Mouse (Mus musculus) MEL (cell line): ENCODE data around the gene Plekhm3. TPM values are rescaled to one million over a fixed set of nuclear protein-coding genes. Genes with fewer than 3 reads are reported as not detected.

Experiments used
- DNase-seq: peaks from one replicate; pipeline ENCODE4 v3.0.0; 2011; ENCODE audit warnings: low read depth, low spot score
- H3K27ac ChIP-seq: 2 replicates; pipeline ENCODE4 v1.5.1; 2012; ENCODE audit warnings: low read depth, mild to moderate bottlenecking, control low read depth, low read length, moderate library complexity; ENCODE audit not compliant: control insufficient read depth
- H3K27me3 ChIP-seq, 2 experiments: fragments of 150-350 bp in 1 of 2; sonication (generic) in 1 of 2; 2 replicates each; pipeline ENCODE4 v1.6.1; 2012; ENCODE audit warnings: low read length in 2 of 2, mild to moderate bottlenecking in 2 of 2, improper control_type of control experiment in 1 of 2, moderate library complexity in 1 of 2; ENCODE audit not compliant: insufficient read depth in 2 of 2, control insufficient read depth in 1 of 2
- H3K36me3 ChIP-seq, 2 experiments: 2 replicates each; pipeline ENCODE4 v1.6.1; 2012 to 2014; ENCODE audit warnings: low read length in 2 of 2, improper control_type of control experiment in 1 of 2, inconsistent platforms in 1 of 2, mild to moderate bottlenecking in 1 of 2; ENCODE audit not compliant: insufficient read depth in 2 of 2, control insufficient read depth in 1 of 2
- H3K4me1 ChIP-seq, 2 experiments: fragments of 150-350 bp in 1 of 2; sonication (generic) in 1 of 2; 2 replicates each; pipeline ENCODE4 v1.6.1; 2012; ENCODE audit warnings: low read length in 2 of 2, improper control_type of control experiment in 1 of 2, mild to moderate bottlenecking in 1 of 2; ENCODE audit not compliant: insufficient read depth in 2 of 2, control insufficient read depth in 1 of 2
- H3K4me3 ChIP-seq, 2 experiments: fragments of 150-350 bp in 1 of 2; sonication (generic) in 1 of 2; 2 replicates each; pipeline ENCODE4 v1.5.1; 2012; ENCODE audit warnings: low read depth in 2 of 2, low read length in 2 of 2, mild to moderate bottlenecking in 2 of 2, moderate library complexity in 2 of 2, control low read depth in 1 of 2, improper control_type of control experiment in 1 of 2; ENCODE audit not compliant: control insufficient read depth in 1 of 2, insufficient read depth in 1 of 2
- H3K79me2 ChIP-seq: 2 replicates; pipeline ENCODE4 v1.6.1; 2012; ENCODE audit warnings: mild to moderate bottlenecking, low read length, moderate library complexity; ENCODE audit not compliant: control insufficient read depth, poor library complexity, insufficient read depth
- H3K9ac ChIP-seq: 2 replicates; pipeline ENCODE4 v1.6.1; 2012; ENCODE audit warnings: low read depth, mild to moderate bottlenecking, control low read depth, low read length, moderate library complexity; ENCODE audit not compliant: control insufficient read depth, poor library complexity, severe bottlenecking
- H3K9me3 ChIP-seq: fragments of 150-350 bp; sonication (generic); replicated peaks from 2 replicates; pipeline ENCODE4 v1.6.1; 2012; ENCODE audit warnings: mild to moderate bottlenecking, low read length, improper control_type of control experiment, moderate library complexity; ENCODE audit not compliant: insufficient read depth
- E2F4 ChIP-seq: IDR thresholded peaks from 2 replicates; pipeline ENCODE4 v1.6.1; 2011; ENCODE audit warnings: low read depth, low read length, improper control_type of control experiment, borderline replicate concordance
- EP300 ChIP-seq, 2 experiments: IDR thresholded peaks; 2 replicates each; pipeline ENCODE4 v1.6.1; 2011; ENCODE audit warnings: improper control_type of control experiment in 2 of 2, low read length in 2 of 2, low read depth in 1 of 2, mild to moderate bottlenecking in 1 of 2
- GATA1 ChIP-seq: IDR thresholded peaks from 2 replicates; pipeline ENCODE4 v1.6.1; 2011; ENCODE audit warnings: low read depth, low read length, improper control_type of control experiment
- JUND ChIP-seq: IDR thresholded peaks from 2 replicates; pipeline ENCODE4 v1.6.1; 2011; ENCODE audit warnings: low read depth, mild to moderate bottlenecking, improper control_type of control experiment, low read length
- KAT2A ChIP-seq: conservative IDR thresholded peaks from 2 replicates; pipeline ENCODE4 v1.6.1; 2012; ENCODE audit warnings: low read depth, low read length, improper control_type of control experiment, inconsistent platforms
- MAX ChIP-seq: IDR thresholded peaks from 2 replicates; pipeline ENCODE4 v1.6.1; 2011; ENCODE audit warnings: low read length, improper control_type of control experiment
- MEF2A ChIP-seq: IDR thresholded peaks from 2 replicates; pipeline ENCODE4 v1.6.1; 2014; ENCODE audit warnings: low read depth, mild to moderate bottlenecking, inconsistent platforms, low read length, improper control_type of control experiment; ENCODE audit not compliant: poor library complexity, insufficient replicate concordance, severe bottlenecking; ENCODE audit errors: extremely low read depth
- NELFE ChIP-seq: IDR thresholded peaks from 2 replicates; pipeline ENCODE4 v1.6.1; 2011; ENCODE audit warnings: low read depth, low read length, improper control_type of control experiment
- POLR2A ChIP-seq, 2 experiments: IDR thresholded peaks; 2 replicates each; pipeline ENCODE4 v1.6.1; 2011 to 2012; ENCODE audit warnings: low read length in 2 of 2, mild to moderate bottlenecking in 2 of 2, control low read depth in 1 of 2, improper control_type of control experiment in 1 of 2, low read depth in 1 of 2, moderate library complexity in 1 of 2; ENCODE audit not compliant: control insufficient read depth in 1 of 2, insufficient read depth in 1 of 2, poor library complexity in 1 of 2
- POLR2AphosphoS5 ChIP-seq: IDR thresholded peaks from 2 replicates; pipeline ENCODE4 v1.6.1; 2012; ENCODE audit warnings: low read depth, borderline replicate concordance, mild to moderate bottlenecking, inconsistent platforms, low read length, moderate library complexity, mixed read lengths
- RCOR1 ChIP-seq: IDR thresholded peaks from 2 replicates; pipeline ENCODE4 v1.6.1; 2012; ENCODE audit warnings: low read depth, mild to moderate bottlenecking, inconsistent platforms, low read length, improper control_type of control experiment
- SIN3A ChIP-seq: IDR thresholded peaks from 2 replicates; pipeline ENCODE4 v1.6.1; 2012; ENCODE audit warnings: low read length, improper control_type of control experiment, inconsistent platforms
- TBP ChIP-seq: IDR thresholded peaks from 2 replicates; pipeline ENCODE4 v1.8.0; 2011; ENCODE audit warnings: low read depth, low read length, improper control_type of control experiment
- USF1 ChIP-seq: IDR thresholded peaks from 2 replicates; pipeline ENCODE4 v1.6.1; 2014; ENCODE audit warnings: low read depth, mild to moderate bottlenecking, inconsistent platforms, low read length, improper control_type of control experiment, moderate library complexity
- USF2 ChIP-seq, 2 experiments: IDR thresholded peaks; 2 replicates each; pipeline ENCODE4 v1.6.1; 2011 to 2012; ENCODE audit warnings: improper control_type of control experiment in 2 of 2, low read length in 2 of 2, borderline replicate concordance in 1 of 2, inconsistent platforms in 1 of 2, low read depth in 1 of 2, mild to moderate bottlenecking in 1 of 2; ENCODE audit not compliant: insufficient read depth in 1 of 2
- ZC3H11A ChIP-seq: IDR thresholded peaks from 2 replicates; pipeline ENCODE4 v1.6.1; 2012; ENCODE audit warnings: low read depth, mild to moderate bottlenecking, inconsistent platforms, low read length, improper control_type of control experiment
- ZKSCAN1 ChIP-seq: IDR thresholded peaks from 2 replicates; pipeline ENCODE4 v1.6.1; 2012; ENCODE audit warnings: low read depth, mild to moderate bottlenecking, inconsistent platforms, low read length, improper control_type of control experiment, moderate library complexity
- polyA plus RNA-seq, 2 experiments: library from polyadenylated mRNA; stranded (reverse) in 1 of 2; unstranded in 1 of 2; fragments of >175 nt in 1 of 2; fragments of >200 nt in 1 of 2; gene quantifications; 2 replicates each; pipeline versions ENCODE4 v1.2.1 to v1.2.4; 2012; ENCODE audit warnings: low replicate concordance in 2 of 2, low read depth in 1 of 2; ENCODE audit not compliant: insufficient read length in 2 of 2, insufficient read depth in 1 of 2, missing spikeins in 1 of 2
- total RNA-seq: library from RNA; depleted of rRNA; stranded (reverse); fragments of 300-350 nt; gene quantifications from 2 replicates; pipeline ENCODE4 v1.2.3, GENCODE M21; 2012

The Plekhm3 gene
- total and polyA plus RNA-seq, 3 experiments: 1.8 to 2.0 TPM; not detected in 1

GRCm38 (mm10) chr1:64823564-64823963 is 133.1 kb downstream of the Plekhm3 start:
- H3K79me2 ChIP-seq: no peaks in the 10 kb centered on the region
- no peak overlapping the region for H3K4me3 ChIP-seq
- no peak for DNase-seq
- no peaks in the 10 kb centered on the region for H3K27me3 ChIP-seq
- peaks cover 0 to 2% of the 10 kb centered on the region in 2 experiments; a peak in 1 of 4 replicates for H3K36me3 ChIP-seq
- TF ChIP-seq E2F4 (no peak), MAX (no peak)
- no peak overlapping the region for H3K9ac ChIP-seq
- H3K27ac ChIP-seq: no peak overlapping the region
- no peaks in the 10 kb centered on the region for H3K9me3 ChIP-seq
- peaks cover 0 to 3% of the 10 kb centered on the region in 2 experiments; a peak in 2 of 4 replicates for H3K4me1 ChIP-seq

GRCm38 (mm10) chr1:64817709-64818108 is 138.9 kb downstream of the Plekhm3 start:
- no peak overlapping the region for H3K9ac ChIP-seq
- no peak for DNase-seq
- TF ChIP-seq ZC3H11A (no peak), POLR2A (IDR thresholded peaks at IDR 0.05; ENCODE audit: control insufficient read depth in 1 of 2, insufficient read depth in 1 of 2, low read depth in 1 of 2, low read length in 2 of 2, poor library complexity in 1 of 2) (no peak), NELFE (no peak), TBP (no peak), POLR2AphosphoS5 (no peak), USF1 (no peak), KAT2A (no peak), ZKSCAN1 (no peak), GATA1 (no peak), EP300 (IDR thresholded peaks at IDR 0.05; ENCODE audit: low read depth in 1 of 2, low read length in 2 of 2) (no peak), MEF2A (no peak), JUND (no peak), SIN3A (no peak), RCOR1 (no peak), USF2 (IDR thresholded peaks at IDR 0.05; ENCODE audit: borderline replicate concordance in 1 of 2, insufficient read depth in 1 of 2, low read depth in 1 of 2, low read length in 2 of 2) (no peak)
- TF ChIP-seq, all 39 proteins: peak for 0
- Histone ChIP-seq H3K27ac (no peak overlapping the region), H3K9me3 (no peaks in the 10 kb centered on the region), H3K79me2 (no peaks in the 10 kb centered on the region), H3K36me3 (peaks cover 0 to 2% of the 10 kb centered on the region in 2 experiments; a peak in 2 of 4 replicates), H3K4me3 (no peak overlapping the region), H3K27me3 (no peaks in the 10 kb centered on the region), H3K4me1 (no peaks in the 10 kb centered on the region; a peak in 1 of 4 replicates)
